Mouse (Mus musculus) adrenal gland, adult 2 months (tissue): ENCODE measurements at regions not wholly inside any gene's neighbourhood (a gene's known extent, or its start where the extent isn't known, plus 50 kb on each side); places are given as distances from the start of the nearest gene placed in this dataset.

ENCODE experiments used
- DNase-seq: peaks from one replicate; pipeline ENCODE4 v3.0.0; 2021

- DNase-seq: no peak
Observed at GRCm38 (mm10) chr7:36091132-36091531, 288.3 kb upstream of the Zfp507 start.

- no peak for DNase-seq
Observed at GRCm38 (mm10) chr7:36090291-36091123, 287.7 kb upstream of the Zfp507 start.

- no peak for DNase-seq
Observed at GRCm38 (mm10) chr7:36087598-36087997, 284.8 kb upstream of the Zfp507 start.

- DNase-seq: no peak
Observed at GRCm38 (mm10) chr7:36078666-36079065, 275.9 kb upstream of the Zfp507 start.

GRCm38 (mm10) chr7:36078089-36078654 is 275.4 kb upstream of the Zfp507 start:
- DNase-seq: no peak

- no peak for DNase-seq
Observed at GRCm38 (mm10) chr7:36077271-36077670, 274.5 kb upstream of the Zfp507 start.

- peak; percentile 3 for DNase-seq
Observed at GRCm38 (mm10) chr7:36076021-36076441, 273.2 kb upstream of the Zfp507 start.

- peak; percentile 18 for DNase-seq
Observed at GRCm38 (mm10) chr7:36071774-36072173, 269.0 kb upstream of the Zfp507 start.

- DNase-seq: no peak
Observed at GRCm38 (mm10) chr7:36066725-36067124, 263.9 kb upstream of the Zfp507 start.

GRCm38 (mm10) chr7:36061679-36062078 is 258.9 kb upstream of the Zfp507 start:
- DNase-seq: no peak

GRCm38 (mm10) chr7:36060426-36060825 is 257.6 kb upstream of the Zfp507 start:
- no peak for DNase-seq

- DNase-seq: no peak
Observed at GRCm38 (mm10) chr7:36046053-36046452, 243.2 kb upstream of the Zfp507 start.

- DNase-seq: no peak
Observed at GRCm38 (mm10) chr7:36031881-36032280, 229.1 kb upstream of the Zfp507 start.

- no peak for DNase-seq
Observed at GRCm38 (mm10) chr7:36023015-36023414, 220.2 kb upstream of the Zfp507 start.

- DNase-seq: no peak
Observed at GRCm38 (mm10) chr7:36022489-36022888, 219.7 kb upstream of the Zfp507 start.

- DNase-seq: no peak
Observed at GRCm38 (mm10) chr7:36016926-36017753, 214.3 kb upstream of the Zfp507 start.

- no peak for DNase-seq
Observed at GRCm38 (mm10) chr7:35996609-35997008, 193.8 kb upstream of the Zfp507 start.

- no peak for DNase-seq
Observed at GRCm38 (mm10) chr7:35992511-35992910, 189.7 kb upstream of the Zfp507 start.

- no peak for DNase-seq
Observed at GRCm38 (mm10) chr7:35991141-35991540, 188.3 kb upstream of the Zfp507 start.

GRCm38 (mm10) chr7:35989456-35989855 is 186.7 kb upstream of the Zfp507 start:
- DNase-seq: no peak

GRCm38 (mm10) chr7:35988449-35989109 is 185.8 kb upstream of the Zfp507 start:
- no peak for DNase-seq

- no peak for DNase-seq
Observed at GRCm38 (mm10) chr7:35977986-35978385, 175.2 kb upstream of the Zfp507 start.
